16 mouse cellular contexts compared by ENCODE assay signal in the genomic region with DNA sequence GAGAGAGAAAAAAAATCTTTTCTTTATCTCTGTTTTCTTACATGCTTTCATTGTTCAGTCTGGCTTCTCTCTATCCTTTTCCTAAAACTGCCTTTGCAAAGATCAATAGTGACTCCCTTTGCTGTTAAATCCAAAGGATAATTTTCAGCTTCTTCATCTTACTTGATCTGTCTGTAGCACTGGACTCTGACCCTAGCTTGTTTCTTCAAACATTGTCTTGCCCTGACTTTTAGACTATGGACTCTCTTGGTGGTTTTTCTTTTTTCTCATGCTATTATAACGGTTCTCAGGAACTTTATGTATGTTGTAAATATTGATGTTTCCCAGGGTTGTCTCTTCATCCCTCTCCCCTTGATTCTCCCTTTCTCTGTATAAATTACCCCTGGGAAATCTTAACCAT.
"Had no signal": no experiment of that assay in that cellular context is flagged by ENCODE, and none has a peak within 500 bp of the region (broad histone marks: within the 10 kb centered on the region; RNA-seq: fewer than 3 reads in every experiment).

No protein-coding gene starts in this region.

- H3K9me3 ChIP-seq: neural tube, embryonic 13.5 days; neural tube, embryonic 15.5 days; stomach, embryonic 15.5 days had no signal

- DNase-seq: retina, postnatal 1 day; right cerebral cortex, adult 18-20 months; right cerebral cortex, postnatal 14 days; right cerebral cortex, postnatal 25 days; right cerebral cortex, postnatal 4 days; spleen, adult 18-20 months; thymus, adult 18-20 months; thymus, adult 2 months; thymus, postnatal 14 days; thymus, postnatal 25 days; thymus, postnatal 36 days; thymus, postnatal 4 days had no signal

- H3K27me3 ChIP-seq: neural tube, embryonic 13.5 days; neural tube, embryonic 15.5 days; stomach, embryonic 15.5 days had no signal

- H3K9ac ChIP-seq: neural tube, embryonic 13.5 days; neural tube, embryonic 15.5 days; stomach, embryonic 15.5 days had no signal

- H3K4me2 ChIP-seq: neural tube, embryonic 13.5 days; neural tube, embryonic 15.5 days; stomach, embryonic 15.5 days had no signal

- H3K4me3 ChIP-seq: neural tube, embryonic 13.5 days; neural tube, embryonic 15.5 days; stomach, embryonic 15.5 days had no signal

- H3K4me1 ChIP-seq: neural tube, embryonic 15.5 days; stomach, embryonic 15.5 days had no signal

- H3K27ac ChIP-seq: neural tube, embryonic 13.5 days; neural tube, embryonic 15.5 days; stomach, embryonic 15.5 days; stomach, postnatal 0 days had no signal

- H3K36me3 ChIP-seq: neural tube, embryonic 13.5 days; neural tube, embryonic 15.5 days; stomach, embryonic 15.5 days had no signal
